Mouse (Mus musculus) kidney, embryonic 14.5 days (tissue): ENCODE results near the gene Slc7a7. TPM values are rescaled to one million over a fixed set of nuclear protein-coding genes. Genes with fewer than 3 reads are reported as not detected.

ENCODE experiments used
- ATAC-seq: fragments of 200-750 bp; cut with Nextera tagmentation; 2 replicates; pipeline ENCODE4 v1.8.0; 2017; ENCODE audit warnings: moderate number of reproducible peaks, mild to moderate bottlenecking, moderate TSS enrichment, moderate library complexity; ENCODE audit not compliant: low FRiP score, low TSS enrichment
- H3K27ac ChIP-seq: fragments of 300-500 bp; sonication (generic); 2 replicates; pipeline ENCODE4 v1.5.1; 2014; ENCODE audit warnings: low read depth, mild to moderate bottlenecking, low read length, moderate library complexity, mixed read lengths
- H3K27me3 ChIP-seq: fragments of 300-500 bp; sonication (generic); 2 replicates; pipeline ENCODE4 v1.6.1; 2014; ENCODE audit warnings: mild to moderate bottlenecking, low read length; ENCODE audit not compliant: control insufficient read depth, insufficient read depth
- H3K36me3 ChIP-seq: fragments of 300-500 bp; sonication (generic); 2 replicates; pipeline ENCODE4 v1.6.1; 2014; ENCODE audit warnings: low read length, mixed read lengths; ENCODE audit not compliant: control insufficient read depth, insufficient read depth
- H3K4me1 ChIP-seq: fragments of 300-500 bp; sonication (generic); 2 replicates; pipeline ENCODE4 v1.6.1; 2014; ENCODE audit warnings: low read length, mixed read lengths; ENCODE audit not compliant: control insufficient read depth, insufficient read depth
- H3K4me2 ChIP-seq: fragments of 300-500 bp; sonication (generic); replicated peaks from 2 replicates; pipeline ENCODE4 v1.6.1; 2014; ENCODE audit warnings: low read depth, mild to moderate bottlenecking, low read length
- H3K4me3 ChIP-seq: fragments of 300-500 bp; sonication (generic); 2 replicates; pipeline ENCODE4 v1.5.1; 2014; ENCODE audit warnings: mild to moderate bottlenecking, low read length
- H3K9ac ChIP-seq: fragments of 300-500 bp; sonication (generic); 2 replicates; pipeline ENCODE4 v1.6.1; 2014; ENCODE audit warnings: low read depth, mild to moderate bottlenecking, low read length, moderate library complexity
- H3K9me3 ChIP-seq: fragments of 300-500 bp; sonication (generic); 2 replicates; pipeline ENCODE4 v1.6.1; 2016; ENCODE audit warnings: low read length; ENCODE audit not compliant: control insufficient read depth
- WGBS: fragments of 180-500 bp; shearing (Covaris S2); extraction: QIAGEN DNeasy Blood & Tissue Kit; methylation state at CpG from one replicate; pipeline ENCODE4 v1.1.7; 2014; 5-methylcytosine and 5-hydroxymethylcytosine counted together
- polyA plus RNA-seq: library from polyadenylated mRNA; unstranded; fragments of >200 nt; fragmentation: Nextera tagmentation; extraction: Ambion mirVana; gene quantifications from 2 replicates; pipeline ENCODE4 v1.2.1, GENCODE M21; 2014

The Slc7a7 gene
- 6.9 and 9.6 TPM in 2 replicates for polyA plus RNA-seq

DNA sequence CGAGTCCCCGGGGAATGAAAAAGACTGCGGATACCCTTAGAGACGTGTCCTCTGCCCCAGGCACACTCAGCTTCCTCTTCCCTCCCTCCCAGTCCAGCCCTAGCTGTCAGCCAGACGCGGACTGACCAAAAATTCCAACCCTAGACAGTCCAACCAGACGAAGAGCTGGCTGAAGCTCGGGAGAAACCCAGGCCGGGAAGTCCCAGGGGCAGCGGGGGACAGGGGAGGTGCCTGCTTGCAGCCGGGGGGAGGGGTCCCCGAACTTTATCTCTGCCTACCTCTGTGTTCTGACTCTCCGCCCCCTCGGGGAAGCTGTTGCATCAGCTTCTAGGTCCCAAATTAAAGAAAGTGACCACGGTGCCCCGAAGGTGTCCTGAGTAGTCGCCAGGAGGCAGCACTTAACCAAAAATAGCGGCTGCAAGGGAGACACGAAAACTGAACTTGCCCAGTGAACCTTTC is at the start of gene Slc7a7:
Gene Slc7a7, minus strand, starts transcription at position 158 of the 459 bp plus-strand sequence.
- peaks cover 20% of the 10 kb centered on the region for H3K4me1 ChIP-seq
- peak within 1 kb of the TSS; percentile 8 for H3K4me3 ChIP-seq
- peak; percentile 39; the same call in 1 of the 2 replicates for ATAC-seq
- no peak within 1 kb of the TSS for H3K27ac ChIP-seq
- H3K9ac ChIP-seq, result no peak within 1 kb of the TSS
- WGBS, result 10% methylated on average over 19 of the region's 19 CpGs
- H3K9me3 ChIP-seq, result no peaks in the 10 kb centered on the region
- H3K36me3 ChIP-seq, result no peaks in the 10 kb centered on the region
- no peaks in the 10 kb centered on the region for H3K27me3 ChIP-seq
- H3K4me2 ChIP-seq, result peak within 1 kb of the TSS; percentile 33; the same call in 1 of the 2 replicates

DNA sequence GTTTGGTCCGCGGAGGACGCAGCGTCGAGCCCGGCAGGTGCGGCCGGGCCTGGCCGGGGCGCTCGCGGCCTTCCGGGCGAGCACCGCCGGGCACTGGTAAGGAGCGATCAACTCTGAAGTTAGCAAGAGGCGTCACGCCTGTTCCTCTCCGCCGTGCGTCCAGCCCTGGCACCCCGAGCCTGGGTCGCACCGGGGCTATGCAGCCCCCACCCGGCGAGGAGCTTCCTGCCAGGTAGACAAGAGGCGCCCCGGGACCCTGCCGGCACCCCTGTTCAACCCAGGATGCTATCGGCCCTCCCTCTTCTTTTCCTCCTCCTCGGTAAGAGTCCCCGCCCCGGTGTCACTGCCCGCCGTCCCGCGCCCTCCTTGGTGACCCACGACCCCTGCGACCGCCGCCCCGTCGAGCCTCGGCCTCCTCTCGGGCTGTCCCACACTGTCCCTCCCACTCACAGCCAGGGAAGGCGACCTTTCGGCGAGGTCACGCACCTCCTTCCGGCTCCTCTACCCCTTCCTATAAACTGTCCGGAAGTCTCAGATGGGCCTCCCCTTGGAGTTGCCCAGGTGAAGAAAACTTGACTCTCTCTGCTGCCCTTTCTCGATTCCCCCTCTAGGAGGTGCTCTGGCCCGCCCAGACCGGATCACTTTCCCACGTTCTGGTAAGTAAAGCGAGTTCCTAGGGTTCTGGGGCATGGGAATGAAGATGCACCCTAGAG is 46.9 kb upstream of the Slc7a7 start:
- Histone ChIP-seq H3K27ac (peak overlapping the region; percentile 72), H3K36me3 (peaks cover 32% of the 10 kb centered on the region), H3K4me3 (peak overlapping the region; percentile 72), H3K27me3 (no peaks in the 10 kb centered on the region), H3K9me3 (no peaks in the 10 kb centered on the region), H3K9ac (peak overlapping the region; percentile 77), H3K4me1 (no peaks in the 10 kb centered on the region), H3K4me2 (peak overlapping the region; percentile 84)
- under 1% methylated on average over 45 of the region's 57 CpGs for WGBS
- peak; percentile 84 for ATAC-seq

DNA sequence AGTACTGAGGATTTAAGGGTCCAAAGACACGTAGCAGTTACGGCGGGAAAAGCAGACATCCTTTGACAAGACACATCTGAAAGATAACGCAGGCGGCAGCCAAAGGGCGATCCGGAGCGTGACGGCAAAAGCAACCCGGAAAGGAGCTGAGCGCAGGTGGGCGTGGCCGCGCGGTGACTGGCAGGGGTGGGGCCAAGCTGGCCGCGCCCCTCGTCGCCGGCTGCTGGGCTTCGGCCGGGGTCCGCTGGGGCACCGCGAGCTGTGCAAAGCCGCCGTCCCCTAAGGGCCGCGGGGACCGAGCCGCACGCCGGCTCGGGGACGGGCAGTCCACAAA is 46.3 kb upstream of the Slc7a7 start, which contains the start of gene Lrp10:
Gene Lrp10, plus strand, starts transcription at position 179 of the 334 bp plus-strand sequence.
- ATAC-seq, result peak; percentile 92
- no peaks in the 10 kb centered on the region for H3K4me1 ChIP-seq
- peak within 1 kb of the TSS; percentile 77 for H3K9ac ChIP-seq
- no peaks in the 10 kb centered on the region for H3K27me3 ChIP-seq
- WGBS, result 0% methylated on average over 35 of the region's 35 CpGs
- peak within 1 kb of the TSS; percentile 72 for H3K27ac ChIP-seq
- peaks cover 26% of the 10 kb centered on the region for H3K36me3 ChIP-seq
- peak within 1 kb of the TSS; percentile 72 for H3K4me3 ChIP-seq
- H3K4me2 ChIP-seq, result peak within 1 kb of the TSS; percentile 84
- no peaks in the 10 kb centered on the region for H3K9me3 ChIP-seq

DNA sequence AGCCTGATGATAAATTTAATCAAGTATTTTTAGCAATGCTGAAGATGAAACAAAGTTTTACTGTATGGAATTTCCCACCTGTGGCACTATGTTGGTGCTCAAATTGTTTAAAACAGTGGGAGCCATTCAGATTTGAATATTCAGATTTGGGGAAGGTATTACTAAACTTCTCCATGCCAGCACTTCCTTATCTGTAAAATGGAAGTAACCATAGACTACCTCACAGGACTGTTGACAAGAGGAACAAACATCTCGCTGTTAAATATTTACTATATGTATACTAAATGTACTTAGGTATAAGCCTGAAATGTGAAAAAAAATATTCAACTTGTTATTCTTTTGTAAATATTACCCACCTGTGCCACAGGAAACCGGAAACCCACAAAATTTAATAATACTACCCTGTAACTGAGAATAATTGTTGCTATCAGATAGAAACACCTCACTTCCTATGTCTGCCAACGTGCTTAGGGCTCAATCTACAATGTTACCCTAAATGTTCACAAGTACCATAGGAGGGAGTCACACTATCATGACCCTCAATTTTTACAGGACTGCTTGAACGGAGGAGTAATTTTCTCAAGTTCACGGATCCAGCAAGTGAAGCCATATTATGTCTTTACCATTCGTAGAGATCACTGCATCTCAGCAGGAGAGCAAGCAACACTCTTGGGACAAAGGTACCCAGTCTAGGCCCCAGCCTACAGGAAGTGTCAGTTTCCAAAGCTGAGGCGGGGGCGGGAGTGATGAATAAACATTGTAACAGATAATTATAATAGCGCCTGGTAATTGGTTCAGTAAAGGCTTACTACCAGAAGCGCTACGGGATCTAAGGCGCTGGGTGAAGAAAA is 45.8 kb upstream of the Slc7a7 start:
- peak overlapping the region; percentile 84 for H3K4me2 ChIP-seq
- WGBS, result 13% methylated on average over 12 of the region's 12 CpGs
- H3K27me3 ChIP-seq, result no peaks in the 10 kb centered on the region
- H3K9ac ChIP-seq, result peak overlapping the region; percentile 77
- H3K4me1 ChIP-seq, result no peaks in the 10 kb centered on the region
- H3K36me3 ChIP-seq, result peaks cover 21% of the 10 kb centered on the region
- peak overlapping the region; percentile 72 for H3K4me3 ChIP-seq
- peak; percentile 47 for ATAC-seq
- H3K27ac ChIP-seq, result no peak overlapping the region; the same call in 1 of the 2 replicates
- no peaks in the 10 kb centered on the region for H3K9me3 ChIP-seq

DNA sequence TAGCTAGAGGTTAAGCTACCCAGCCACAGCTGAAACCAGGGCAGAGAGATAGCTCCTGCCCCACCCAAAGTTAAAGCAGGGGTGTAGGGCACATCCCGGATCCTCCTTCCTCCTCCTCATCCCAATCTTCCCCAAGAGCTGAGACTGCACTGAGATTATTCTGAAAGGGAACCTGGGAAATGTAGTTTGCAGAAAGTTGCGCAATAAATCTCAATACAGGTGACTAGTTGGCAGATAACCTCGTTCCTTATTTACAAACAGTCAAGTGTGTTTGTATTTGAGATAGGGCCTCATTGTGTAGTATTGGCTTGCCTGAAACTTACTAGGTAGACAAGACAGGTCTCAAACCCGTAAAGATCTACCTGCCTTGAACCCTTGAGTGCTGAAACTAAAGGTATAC is 44.6 kb upstream of the Slc7a7 start:
- Histone ChIP-seq H3K36me3 (peaks cover 10% of the 10 kb centered on the region; the same call in 1 of the 2 replicates), H3K27ac (no peak overlapping the region), H3K9me3 (no peaks in the 10 kb centered on the region), H3K4me2 (no peak overlapping the region), H3K9ac (no peak overlapping the region), H3K4me1 (no peaks in the 10 kb centered on the region), H3K4me3 (no peak overlapping the region), H3K27me3 (no peaks in the 10 kb centered on the region)
- ATAC-seq, result no peak
- WGBS, result 78% methylated on average over 4 of the region's 4 CpGs

DNA sequence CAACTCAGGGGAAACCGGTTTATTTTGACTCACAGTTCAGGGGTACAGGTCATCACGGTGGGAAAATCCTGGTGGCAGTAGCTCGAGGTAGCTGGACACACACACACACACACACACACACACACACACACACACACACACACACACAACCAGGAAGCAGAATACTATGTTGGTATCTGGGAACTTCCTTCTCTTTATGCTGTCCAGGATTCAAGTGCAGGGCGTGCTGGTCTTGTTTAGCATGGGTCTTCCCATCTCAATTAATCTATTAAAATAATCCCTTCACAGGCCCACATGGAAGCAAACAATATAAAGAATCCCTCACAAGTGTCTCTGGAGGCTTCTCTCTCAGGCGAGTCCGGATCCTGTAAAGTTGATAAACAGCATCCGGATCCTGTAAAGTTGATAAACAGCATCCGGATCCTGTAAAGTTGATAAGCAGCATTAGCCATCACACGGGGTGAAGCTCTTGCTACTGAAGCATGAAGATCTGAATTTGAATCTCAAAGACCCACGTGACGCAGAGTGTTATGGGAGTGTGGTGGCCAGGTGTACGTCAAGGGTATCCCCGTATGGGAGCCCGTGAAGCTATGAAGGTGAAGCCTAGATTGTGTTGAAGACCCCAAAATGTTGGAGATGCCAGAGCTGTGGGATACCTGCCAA is 40.5 kb upstream of the Slc7a7 start:
- H3K4me3 ChIP-seq, result no peak overlapping the region
- no peaks in the 10 kb centered on the region for H3K36me3 ChIP-seq
- WGBS, result 76% methylated on average over 14 of the region's 14 CpGs
- H3K9ac ChIP-seq, result no peak overlapping the region
- H3K4me1 ChIP-seq, result no peaks in the 10 kb centered on the region
- ATAC-seq, result no peak
- H3K27ac ChIP-seq, result no peak overlapping the region
- H3K4me2 ChIP-seq, result no peak overlapping the region
- H3K27me3 ChIP-seq, result no peaks in the 10 kb centered on the region
- no peaks in the 10 kb centered on the region for H3K9me3 ChIP-seq

DNA sequence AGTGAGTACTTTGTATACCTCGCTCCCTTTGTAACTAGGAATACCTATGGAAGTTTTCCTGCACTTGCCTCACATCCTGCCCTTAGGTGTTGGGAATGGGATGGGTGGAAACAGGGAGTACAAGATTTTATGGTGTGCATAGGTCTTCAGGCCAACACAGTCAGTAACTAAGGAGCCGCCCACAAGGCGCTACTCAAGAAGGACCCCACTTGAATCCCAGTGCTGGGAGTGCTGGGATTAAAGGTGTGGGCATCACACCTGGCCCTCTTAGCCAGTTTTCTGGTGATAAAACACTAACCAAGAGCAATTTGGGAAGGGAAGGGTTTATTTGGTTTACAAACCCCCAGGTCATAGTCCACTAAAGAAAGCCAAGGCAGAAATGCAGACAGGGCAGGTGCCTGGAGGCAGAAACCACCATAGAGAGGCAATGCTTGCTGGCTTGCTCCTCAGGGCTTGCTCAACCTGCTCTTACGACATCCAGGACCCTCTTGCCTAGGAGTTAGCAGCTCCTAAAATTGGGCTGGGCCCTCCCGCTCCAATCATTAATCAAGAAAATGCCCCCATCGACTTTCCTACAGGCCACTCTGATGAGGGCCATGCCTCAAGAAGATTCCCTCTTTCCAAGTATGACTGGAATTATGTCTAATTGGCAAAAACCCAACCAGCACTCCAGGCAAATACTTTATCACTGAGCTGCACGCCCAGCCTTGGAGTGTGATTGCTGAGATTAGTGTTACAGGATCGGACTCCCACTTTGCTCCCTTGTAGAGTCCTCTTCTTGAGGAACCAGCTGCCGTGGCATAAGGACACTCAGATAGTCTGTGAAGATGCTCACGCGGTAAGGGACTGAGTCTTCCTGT is 37.3 kb upstream of the Slc7a7 start:
- no peaks in the 10 kb centered on the region for H3K36me3 ChIP-seq
- ATAC-seq, result no peak
- H3K4me2 ChIP-seq, result no peak overlapping the region
- H3K27me3 ChIP-seq, result no peaks in the 10 kb centered on the region
- H3K27ac ChIP-seq, result no peak overlapping the region
- 81% methylated on average over 11 of the region's 11 CpGs for WGBS
- H3K4me3 ChIP-seq, result no peak overlapping the region
- no peaks in the 10 kb centered on the region for H3K9me3 ChIP-seq
- H3K9ac ChIP-seq, result no peak overlapping the region
- H3K4me1 ChIP-seq, result no peaks in the 10 kb centered on the region

DNA sequence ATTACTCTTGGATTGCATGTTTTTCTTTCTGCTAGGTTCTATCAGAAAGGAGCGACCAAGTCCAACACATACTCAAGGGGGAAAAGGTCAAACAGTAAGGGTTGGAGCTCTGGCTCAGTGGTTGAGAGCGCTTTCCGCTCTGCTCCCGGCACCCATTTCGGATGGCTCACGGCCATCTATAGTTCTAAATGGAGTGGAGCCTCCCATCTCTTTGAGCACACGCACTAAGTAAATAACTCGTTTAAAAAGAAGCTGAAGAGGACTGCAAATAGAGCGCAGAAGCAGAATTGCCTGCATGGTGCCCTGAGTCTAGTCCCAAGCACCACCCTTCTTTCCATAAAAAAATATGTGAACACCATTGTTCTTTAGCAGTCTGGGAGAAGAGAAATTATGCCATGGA is 36.0 kb upstream of the Slc7a7 start:
- Histone ChIP-seq H3K4me3 (no peak overlapping the region), H3K36me3 (no peaks in the 10 kb centered on the region), H3K4me1 (no peaks in the 10 kb centered on the region), H3K4me2 (no peak overlapping the region), H3K27me3 (no peaks in the 10 kb centered on the region), H3K9ac (no peak overlapping the region), H3K9me3 (no peaks in the 10 kb centered on the region), H3K27ac (no peak overlapping the region)
- no peak for ATAC-seq
- WGBS, result 88% methylated on average over 9 of the region's 9 CpGs
